Mouse (Mus musculus): ENCODE results near the gene Shld1.

The Shld1 gene

GRCm38 (mm10) chr2:132693980-132694379 is 7.2 kb downstream of the Shld1 start:
- DNase-seq = no peak

- DNase-seq = no peak
Measured at GRCm38 (mm10) chr2:132695358-132696093, 8.8 kb downstream of the Shld1 start.

- DNase-seq = no peak
Measured at GRCm38 (mm10) chr2:132696519-132696918, 9.8 kb downstream of the Shld1 start.

- no peak for DNase-seq
Measured at GRCm38 (mm10) chr2:132697256-132697655, 10.5 kb downstream of the Shld1 start.

GRCm38 (mm10) chr2:132697695-132698094 is 11.0 kb downstream of the Shld1 start:
- DNase-seq = no peak

GRCm38 (mm10) chr2:132698420-132698819 is 11.7 kb downstream of the Shld1 start:
- DNase-seq = no peak

- DNase-seq = no peak
Measured at GRCm38 (mm10) chr2:132700921-132701320, 14.2 kb downstream of the Shld1 start.

- DNase-seq = peak; percentile 83
Measured at GRCm38 (mm10) chr2:132701451-132701886, 14.7 kb downstream of the Shld1 start.

- peak; percentile 28 for DNase-seq
Measured at GRCm38 (mm10) chr2:132705251-132705992, 18.7 kb downstream of the Shld1 start.

GRCm38 (mm10) chr2:132706309-132706708 is 19.6 kb downstream of the Shld1 start:
- DNase-seq = no peak

GRCm38 (mm10) chr2:132710488-132710887 is 23.8 kb downstream of the Shld1 start:
- no peak for DNase-seq

GRCm38 (mm10) chr2:132712061-132712460 is 25.3 kb downstream of the Shld1 start:
- no peak for DNase-seq

- DNase-seq = no peak
Measured at GRCm38 (mm10) chr2:132714522-132714921, 27.8 kb downstream of the Shld1 start.

GRCm38 (mm10) chr2:132714946-132715345 is 28.2 kb downstream of the Shld1 start:
- DNase-seq = no peak

GRCm38 (mm10) chr2:132715421-132716070 is 28.8 kb downstream of the Shld1 start:
- no peak for DNase-seq

- peak; percentile 64 for DNase-seq
Measured at GRCm38 (mm10) chr2:132716154-132716553, 29.4 kb downstream of the Shld1 start.

- DNase-seq = no peak
Measured at GRCm38 (mm10) chr2:132716901-132717536, 30.3 kb downstream of the Shld1 start.

GRCm38 (mm10) chr2:132717537-132717912 is 30.8 kb downstream of the Shld1 start:
- no peak for DNase-seq

GRCm38 (mm10) chr2:132720921-132721566 is 34.3 kb downstream of the Shld1 start:
- DNase-seq = no peak

- no peak for DNase-seq
Measured at GRCm38 (mm10) chr2:132721844-132722243, 35.1 kb downstream of the Shld1 start.

GRCm38 (mm10) chr2:132723958-132724431 is 37.3 kb downstream of the Shld1 start:
- DNase-seq = no peak

GRCm38 (mm10) chr2:132724561-132724960 is 37.8 kb downstream of the Shld1 start:
- no peak for DNase-seq
